Mouse (Mus musculus) myocyte (in vitro differentiated cells): ENCODE data around the gene Nod2.
A peak's percentile ranks its signal among the peaks of the same experiment; 100 is the strongest.

Experiments used
- CEBPB ChIP-seq: IDR thresholded peaks from 2 replicates; pipeline ENCODE4 v1.6.1; 2011; ENCODE audit warnings: mild to moderate bottlenecking, moderate library complexity; ENCODE audit not compliant: poor library complexity, insufficient read depth, severe bottlenecking
- MAX ChIP-seq: IDR thresholded peaks from one replicate; pipeline ENCODE4 v1.6.1; 2011; ENCODE audit warnings: low read depth, mild to moderate bottlenecking, control low read depth
- MYOD1 ChIP-seq, 3 experiments: IDR thresholded peaks; one replicate each; pipeline ENCODE4 v1.6.1; 2011; ENCODE audit warnings: control low read depth in 2 of 3, low read depth in 2 of 3, mild to moderate bottlenecking in 2 of 3, moderate library complexity in 1 of 3; ENCODE audit not compliant: insufficient read length in 2 of 3, control insufficient read depth in 1 of 3
- POLR2A ChIP-seq: IDR thresholded peaks from one replicate; pipeline ENCODE4 v1.6.1; 2011; ENCODE audit warnings: low read depth, mild to moderate bottlenecking, control low read depth, moderate library complexity; ENCODE audit not compliant: insufficient read length
- REST ChIP-seq: IDR thresholded peaks from one replicate; pipeline ENCODE4 v1.6.1; 2011; ENCODE audit warnings: mild to moderate bottlenecking, control low read depth, moderate library complexity; ENCODE audit not compliant: insufficient read depth, insufficient read length
- TCF12 ChIP-seq: IDR thresholded peaks from one replicate; pipeline ENCODE4 v1.6.1; 2011; ENCODE audit warnings: mild to moderate bottlenecking, control low read depth; ENCODE audit not compliant: poor library complexity, insufficient read depth, severe bottlenecking
- USF1 ChIP-seq: IDR thresholded peaks from one replicate; pipeline ENCODE4 v1.6.1; 2011; ENCODE audit warnings: low read depth, mild to moderate bottlenecking, control low read depth, moderate library complexity

- no peak for TF ChIP-seq POLR2A
- peak; percentile 65 for TF ChIP-seq USF1
- peak in 1 of 3 experiments; percentile 37 for TF ChIP-seq MYOD1 (IDR thresholded peaks at IDR 0.05; ENCODE audit: control insufficient read depth in 1 of 3, insufficient read length in 2 of 3, low read depth in 2 of 3)
- no peak for TF ChIP-seq REST
- TF ChIP-seq TCF12 = no peak
- TF ChIP-seq MAX = peak; percentile 70
- no peak for TF ChIP-seq CEBPB
These were observed 44.3 kb downstream of the Nod2 start for GRCm38 (mm10) chr8:88691342-88691948.
